Mouse (Mus musculus) spleen, adult 2 months (tissue): ENCODE results near the gene Synpo2.

Experiments used
- CTCF ChIP-seq: fragments of 200-500 bp; IDR thresholded peaks from 2 replicates; pipeline ENCODE4 v1.5.1; 2011; ENCODE audit warnings: mild to moderate bottlenecking, inconsistent platforms; ENCODE audit not compliant: insufficient read depth, insufficient read length, insufficient replicate concordance; ENCODE audit errors: extremely low read depth
- POLR2A ChIP-seq: fragments of 200-500 bp; IDR thresholded peaks from 2 replicates; pipeline ENCODE4 v1.6.1; 2011; ENCODE audit warnings: low read depth, low read length, inconsistent platforms

DNA sequence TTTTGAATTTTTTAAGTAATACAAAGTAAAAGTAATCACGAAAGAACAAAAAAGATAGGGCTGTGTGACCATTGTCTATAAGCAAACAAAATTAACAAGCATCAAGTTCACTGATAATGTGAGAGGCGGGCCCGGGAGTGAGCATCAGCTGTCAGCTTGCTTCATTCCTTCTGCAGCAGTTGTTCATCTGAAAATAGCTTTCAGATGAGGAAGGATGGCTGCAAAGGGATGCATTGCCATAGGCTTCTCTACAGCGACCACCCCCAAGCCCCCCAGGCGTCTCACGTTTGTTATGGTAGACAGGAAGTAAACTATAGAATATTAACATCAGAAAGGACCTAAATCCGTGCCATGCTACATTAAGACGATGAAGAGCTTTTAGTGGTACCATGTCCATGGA lies 202.1 kb downstream of the Synpo2 start:
- no peak for TF ChIP-seq CTCF
- TF ChIP-seq POLR2A, result no peak
